Mouse (Mus musculus) kidney, postnatal 4 days (tissue): Measurements from ENCODE around the gene Hebp1.

Experiments
- DNase-seq, 2 experiments: peaks; one replicate each; pipeline ENCODE4 v3.0.0; 2021; ENCODE audit warnings: mixed read lengths in 2 of 2

The Hebp1 gene

DNA sequence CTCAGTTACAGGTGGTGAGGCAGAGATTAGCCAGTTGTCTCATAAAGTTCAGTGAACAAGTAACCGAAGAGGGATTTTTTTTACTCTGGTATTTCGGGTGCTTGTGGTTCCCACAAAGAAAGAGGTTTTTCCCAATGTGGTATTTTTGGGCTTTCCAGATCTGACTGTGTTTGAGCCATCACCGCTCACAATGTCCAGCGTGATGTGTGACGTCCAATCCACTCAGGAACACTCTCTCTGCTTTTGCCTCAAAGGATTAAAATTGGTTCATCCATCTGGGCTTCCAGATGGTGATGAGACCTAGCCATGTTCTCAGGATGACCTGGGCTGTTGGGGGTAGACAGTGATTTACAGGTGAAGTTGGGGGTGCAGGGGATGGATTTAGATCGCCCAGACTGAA is 90.8 kb downstream of the Hebp1 start:
- DNase-seq: no peak

DNA sequence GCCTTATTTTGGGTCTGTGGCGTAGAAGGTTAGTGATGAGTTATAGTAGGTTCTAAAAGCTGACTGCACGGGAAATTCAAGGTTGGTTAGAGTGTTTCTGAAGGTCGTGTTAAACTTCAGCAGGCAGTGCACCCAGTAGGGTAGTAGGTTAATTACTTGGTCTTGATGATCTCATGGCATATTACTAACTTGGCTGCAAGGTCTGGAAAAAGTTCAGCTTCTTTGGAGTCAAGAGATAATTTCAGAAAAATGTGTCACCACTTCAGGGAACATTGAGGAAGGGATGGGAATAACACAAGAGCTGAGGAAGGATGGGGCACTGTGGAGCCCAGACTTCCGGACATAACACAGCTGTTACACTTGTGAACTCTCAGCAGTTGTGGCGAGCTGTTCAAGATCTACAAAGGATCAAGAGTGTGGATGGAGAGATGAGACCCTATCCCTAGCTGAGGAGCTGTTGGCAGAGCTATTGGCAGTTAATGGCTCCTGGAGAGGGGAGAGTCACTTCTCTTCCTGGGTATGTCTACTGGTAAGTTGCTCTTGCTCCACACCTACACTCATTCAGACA is 95.0 kb downstream of the Hebp1 start:
- no peak for DNase-seq

DNA sequence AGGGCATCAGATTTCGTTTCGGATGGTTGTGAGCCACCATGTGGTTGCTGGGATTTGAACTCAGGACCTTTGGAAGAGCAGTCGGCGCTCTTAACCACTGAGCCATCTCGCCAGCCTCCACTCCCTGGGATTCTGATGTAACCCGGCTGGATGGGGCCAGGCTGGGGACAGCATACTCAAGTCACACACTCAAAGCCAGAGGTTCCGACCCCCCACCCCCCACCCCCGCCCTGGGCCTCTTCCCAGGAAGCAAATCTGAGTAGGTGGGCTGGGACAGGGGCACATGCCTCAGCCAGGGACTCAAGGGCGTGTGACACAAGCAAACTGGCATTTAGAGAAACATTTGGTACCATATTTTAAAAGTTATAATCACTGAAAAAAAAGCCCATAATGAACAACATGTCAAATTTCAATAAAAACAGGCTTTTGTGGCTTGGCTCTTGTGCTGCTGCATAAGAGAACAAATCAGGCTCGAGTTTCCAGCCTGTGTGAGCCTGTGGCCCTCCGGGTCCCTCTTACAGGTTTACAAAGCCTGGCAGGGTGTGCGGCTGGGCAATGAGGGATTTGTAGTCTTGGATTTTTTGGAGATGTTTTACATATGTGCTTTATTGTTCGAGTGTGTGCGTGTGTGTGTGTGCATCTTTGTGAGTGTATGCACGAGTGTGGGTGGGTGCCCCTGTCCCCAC is 96.9 kb downstream of the Hebp1 start:
- DNase-seq: no peak

DNA sequence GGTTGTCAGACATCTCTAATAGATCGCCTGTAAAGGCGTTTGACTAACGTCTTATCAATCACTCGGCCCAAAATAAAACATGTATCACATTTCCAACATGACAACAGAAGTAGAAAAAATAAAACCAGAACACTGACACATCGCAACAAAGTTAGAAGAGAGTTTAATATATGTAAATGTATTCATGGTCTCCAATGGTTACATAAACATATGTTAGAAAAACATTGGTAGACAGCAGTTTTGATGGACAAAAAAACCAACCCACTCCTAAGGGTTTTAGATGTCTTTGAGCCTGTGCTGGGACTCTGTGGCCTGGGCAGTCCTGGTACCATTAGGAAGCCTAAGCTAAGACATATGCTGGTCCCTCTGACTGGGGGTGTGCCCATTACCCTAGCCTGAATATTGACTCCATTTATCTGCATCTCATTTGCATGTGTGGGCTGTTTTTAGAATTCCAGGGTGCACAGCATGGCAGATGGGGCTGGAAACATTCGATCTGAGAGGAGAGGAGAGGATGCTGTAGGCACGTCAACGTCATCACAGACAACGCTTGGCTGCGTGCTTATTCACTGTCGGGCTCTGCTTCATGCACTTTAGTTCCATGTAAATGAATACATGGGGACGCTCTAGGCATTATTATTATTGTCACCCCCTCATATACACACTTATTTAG is 104.9 kb downstream of the Hebp1 start:
- no peak for DNase-seq

DNA sequence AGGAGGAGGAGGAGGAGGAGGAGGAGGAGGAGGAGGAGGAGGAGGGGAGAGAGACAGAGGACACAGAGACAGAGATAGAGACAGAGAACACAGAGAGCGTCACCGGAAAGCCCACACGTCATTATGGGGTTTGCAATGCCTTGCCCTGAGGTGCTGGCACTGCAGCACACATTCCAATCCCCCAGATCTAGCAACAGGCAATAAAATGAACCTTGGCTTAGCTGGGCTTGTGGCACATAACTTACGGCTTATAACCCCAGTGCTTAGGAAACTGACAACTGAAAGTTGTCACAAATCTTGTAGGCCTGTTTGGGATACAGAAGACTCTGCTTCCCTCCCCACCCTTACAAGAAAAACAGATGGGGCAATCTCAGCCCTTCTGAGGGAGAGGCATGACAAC is 107.2 kb downstream of the Hebp1 start:
- DNase-seq: no peak

DNA sequence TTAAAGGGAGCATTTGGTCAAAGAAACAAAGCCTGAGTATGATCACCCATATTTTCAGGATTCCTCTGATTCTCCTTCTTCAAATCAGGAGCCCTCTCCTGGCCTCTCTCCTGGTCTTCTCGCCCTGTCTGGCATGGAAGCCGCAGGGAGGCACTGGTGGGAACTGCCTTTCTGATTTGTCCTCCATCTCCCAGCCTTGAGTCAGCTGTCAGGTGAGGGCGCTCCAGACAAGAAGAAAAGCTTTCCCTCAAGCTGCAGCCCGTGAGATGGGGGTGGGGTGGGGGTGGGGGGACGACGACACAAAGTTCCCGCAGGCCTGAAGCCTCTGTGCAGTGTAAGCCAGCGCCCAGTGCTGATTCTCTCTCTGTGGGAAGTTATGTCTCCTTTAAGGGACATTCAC is 108.0 kb downstream of the Hebp1 start:
- peak; percentile 57 to 67 for DNase-seq

DNA sequence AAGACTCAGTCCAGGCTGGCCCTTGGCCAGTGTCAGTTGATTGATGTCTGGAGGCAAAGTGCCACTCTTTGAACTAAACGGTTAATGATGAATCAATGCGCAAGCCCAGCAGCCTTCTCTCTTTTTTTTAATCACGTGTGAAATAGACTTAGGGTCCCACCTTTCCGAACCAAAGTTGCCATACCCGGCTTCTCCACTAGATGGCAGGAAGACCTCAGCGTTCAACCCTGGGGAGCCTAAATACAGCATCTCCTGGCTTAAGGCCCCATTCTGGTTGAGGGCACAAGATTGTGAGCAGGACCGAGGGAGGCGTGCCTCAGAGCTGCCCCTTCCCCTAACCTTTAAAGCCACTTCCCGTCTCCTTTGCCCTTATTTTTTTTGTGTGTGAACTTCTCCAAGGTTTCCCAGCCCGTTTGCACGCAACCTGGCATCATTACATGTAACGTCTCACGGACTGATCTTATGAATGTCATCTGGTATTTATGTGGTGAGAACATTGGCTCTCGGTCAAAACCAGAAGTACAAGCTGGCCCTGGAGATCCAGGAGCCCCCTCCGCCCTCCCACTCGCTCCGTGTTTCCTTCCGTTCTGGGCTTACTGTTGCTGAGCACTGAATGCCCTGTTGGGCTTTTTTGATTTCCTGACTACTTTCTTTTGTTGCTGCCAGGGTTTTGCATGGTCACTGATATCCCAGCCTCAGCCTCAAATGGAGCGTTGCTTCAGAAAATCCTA is 109.9 kb downstream of the Hebp1 start:
- DNase-seq: peak; percentile 92 to 93
